Mouse (Mus musculus) stomach, embryonic 16.5 days (tissue): ENCODE measurements around the gene Cnpy2. TPM values are rescaled to one million over a fixed set of nuclear protein-coding genes. Genes with fewer than 3 reads are reported as not detected.

ENCODE experiments used
- ATAC-seq: fragments of 200-750 bp; cut with Nextera tagmentation; 2 replicates; pipeline ENCODE4 v1.8.0; 2017; ENCODE audit warnings: moderate number of reproducible peaks, moderate TSS enrichment; ENCODE audit not compliant: insufficient read depth, low FRiP score
- H3K27ac ChIP-seq: fragments of 300-500 bp; sonication (generic); 2 replicates; pipeline ENCODE4 v1.5.1; 2014; ENCODE audit warnings: low read length
- H3K27me3 ChIP-seq: fragments of 300-500 bp; sonication (generic); 2 replicates; pipeline ENCODE4 v1.6.1; 2014; ENCODE audit warnings: low read length, control low read depth, mixed read lengths; ENCODE audit not compliant: control insufficient read depth, insufficient read depth
- H3K36me3 ChIP-seq: fragments of 300-500 bp; sonication (generic); 2 replicates; pipeline ENCODE4 v1.6.1; 2014; ENCODE audit warnings: low read length; ENCODE audit not compliant: control insufficient read depth, insufficient read depth
- H3K4me1 ChIP-seq: fragments of 300-500 bp; sonication (generic); 2 replicates; pipeline ENCODE4 v1.6.1; 2014; ENCODE audit warnings: low read length, control low read depth, mixed read lengths; ENCODE audit not compliant: control insufficient read depth, insufficient read depth
- H3K4me2 ChIP-seq: fragments of 300-500 bp; sonication (generic); 2 replicates; pipeline ENCODE4 v1.6.1; 2014; ENCODE audit warnings: low read depth, low read length, mixed read lengths
- H3K4me3 ChIP-seq: fragments of 300-500 bp; sonication (generic); replicated peaks from 2 replicates; pipeline ENCODE4 v1.5.1; 2014; ENCODE audit warnings: mild to moderate bottlenecking, low read length
- H3K9ac ChIP-seq: fragments of 300-500 bp; sonication (generic); 2 replicates; pipeline ENCODE4 v1.6.1; 2014; ENCODE audit warnings: low read length
- H3K9me3 ChIP-seq: fragments of 300-500 bp; sonication (generic); replicated peaks from 2 replicates; pipeline ENCODE4 v1.6.1; 2016; ENCODE audit warnings: low read length, control low read depth; ENCODE audit not compliant: control insufficient read depth
- WGBS: fragments of 180-500 bp; shearing (Covaris S2); extraction: QIAGEN DNeasy Blood & Tissue Kit; methylation state at CpG from one replicate; pipeline ENCODE4 v1.1.7; 2014; 5-methylcytosine and 5-hydroxymethylcytosine counted together
- polyA plus RNA-seq: library from polyadenylated mRNA; unstranded; fragments of >200 nt; fragmentation: Nextera tagmentation; extraction: Ambion mirVana; gene quantifications from 2 replicates; pipeline ENCODE4 v1.2.1, GENCODE M21; 2015

Cnpy2 gene
- polyA plus RNA-seq, 1 experiment from 2014 or later, result 310 TPM

DNA sequence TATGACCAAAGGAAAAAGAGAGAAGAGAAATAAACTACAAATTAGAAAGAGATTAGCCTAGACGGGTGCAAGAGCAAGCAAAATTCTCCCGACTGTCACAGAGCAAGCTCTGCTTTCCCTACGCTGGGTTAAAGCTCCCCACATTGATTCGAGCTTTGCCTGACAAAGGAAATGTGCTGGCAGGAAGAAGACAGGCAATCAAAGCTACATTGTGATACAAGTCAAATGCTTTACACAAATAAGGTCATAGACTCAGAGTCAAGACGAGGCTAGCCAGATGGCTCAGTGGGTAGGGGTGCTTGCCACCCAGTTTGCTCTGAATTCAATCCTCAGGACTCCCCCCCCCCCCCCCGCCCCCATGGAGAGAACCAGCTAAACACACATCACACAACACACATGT, 47.8 kb downstream of the Cnpy2 start:
- no peaks in the 10 kb centered on the region for H3K27me3 ChIP-seq

DNA sequence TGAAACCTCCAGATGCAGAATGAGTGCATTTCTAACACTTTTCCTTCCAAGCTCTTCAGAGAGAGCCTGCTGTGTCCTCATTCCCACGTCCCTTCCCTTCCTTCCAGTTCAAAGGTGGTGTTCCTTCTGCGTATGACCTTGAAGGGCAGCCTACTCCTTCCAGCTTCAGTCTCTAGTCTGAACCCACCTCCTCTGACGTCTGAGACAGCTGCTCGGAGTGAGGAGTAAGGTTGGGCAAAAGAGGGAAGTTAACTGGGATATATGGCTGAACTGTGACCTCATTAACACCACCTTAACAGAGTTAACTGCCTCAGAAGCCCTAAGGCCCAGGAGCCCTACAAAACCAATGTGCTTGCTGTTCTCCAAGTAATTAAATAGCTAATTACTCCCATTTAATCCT, 48.3 kb downstream of the Cnpy2 start:
- Histone ChIP-seq H3K4me3 (no peak overlapping the region), H3K36me3 (no peaks in the 10 kb centered on the region), H3K27ac (no peak overlapping the region), H3K4me1 (peaks cover 3% of the 10 kb centered on the region), H3K9ac (no peak overlapping the region), H3K9me3 (no peaks in the 10 kb centered on the region), H3K27me3 (no peaks in the 10 kb centered on the region), H3K4me2 (no peak overlapping the region)
- ATAC-seq, result no peak
- WGBS, result 46% methylated on average over 4 of the region's 4 CpGs

More for the DNA sequence above, 47.8 kb downstream of the Cnpy2 start:
- Histone ChIP-seq H3K9ac (no peak overlapping the region), H3K4me2 (no peak overlapping the region), H3K27ac (no peak overlapping the region), H3K4me3 (no peak overlapping the region), H3K36me3 (no peaks in the 10 kb centered on the region), H3K9me3 (no peaks in the 10 kb centered on the region), H3K4me1 (peaks cover 3% of the 10 kb centered on the region)
- ATAC-seq, result no peak
- WGBS, result 64% methylated on average over 5 of the region's 6 CpGs

DNA sequence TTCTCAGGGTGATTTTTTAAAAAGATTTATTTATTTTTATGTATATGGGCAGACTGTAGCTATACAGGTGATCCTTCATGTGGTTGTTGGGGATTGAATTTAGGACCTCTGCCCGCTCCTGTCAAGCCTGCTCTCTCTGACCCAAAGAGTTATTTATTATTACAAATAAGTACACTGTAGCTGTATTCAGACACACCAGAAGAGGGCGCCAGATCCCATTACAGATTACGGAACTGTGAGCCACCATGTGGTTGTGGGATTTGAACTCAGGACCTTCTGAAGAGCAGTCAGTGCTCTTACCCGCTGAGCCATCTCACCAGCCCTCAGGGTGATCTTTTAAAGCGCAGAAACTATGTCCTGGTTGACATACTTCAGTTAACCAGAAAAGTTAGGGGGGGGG, 49.9 kb downstream of the Cnpy2 start:
- H3K27ac ChIP-seq, result no peak overlapping the region

DNA sequence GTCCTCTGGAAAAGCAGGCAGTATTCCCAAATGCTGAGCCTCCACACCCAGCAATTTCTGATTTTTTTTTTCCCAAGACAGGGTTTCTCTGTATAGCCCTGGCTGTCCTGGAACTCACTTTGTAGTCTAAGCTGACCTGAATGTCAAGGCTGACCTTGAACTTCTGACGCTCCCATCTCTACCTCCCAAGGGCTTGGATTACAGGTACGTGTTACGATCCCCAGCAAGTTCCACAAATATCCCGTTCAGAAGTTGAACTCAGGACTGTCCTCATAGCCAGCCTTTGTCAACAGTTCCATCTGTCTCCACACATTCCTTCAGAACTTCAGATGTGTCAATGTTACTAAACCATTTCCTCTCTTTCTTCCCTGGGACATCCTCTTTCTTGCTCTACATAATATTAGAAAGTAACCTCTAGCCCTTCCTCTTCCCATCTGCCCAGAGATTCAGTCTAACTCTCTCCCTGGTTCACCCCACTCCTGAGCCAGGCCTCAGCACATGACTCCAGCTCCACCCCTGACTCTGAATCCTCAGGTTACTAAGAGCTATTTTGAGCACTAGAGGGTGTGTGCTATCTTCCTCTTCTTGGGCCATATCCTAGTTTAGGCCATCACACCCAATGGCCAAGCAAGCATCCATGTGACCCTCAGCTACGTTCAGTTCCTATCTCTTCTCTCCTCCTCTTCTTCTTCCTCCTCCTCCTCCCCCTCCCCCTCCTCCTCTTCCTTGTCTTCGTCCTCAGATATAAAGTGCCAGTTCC, 50.9 kb downstream of the Cnpy2 start:
- Histone ChIP-seq H3K27ac (no peak overlapping the region), H3K36me3 (no peaks in the 10 kb centered on the region), H3K4me3 (no peak overlapping the region), H3K4me1 (peaks cover 7% of the 10 kb centered on the region), H3K27me3 (no peaks in the 10 kb centered on the region), H3K9me3 (no peaks in the 10 kb centered on the region), H3K4me2 (no peak overlapping the region), H3K9ac (no peak overlapping the region)
- 68% methylated on average over 6 of the region's 6 CpGs for WGBS
- no peak for ATAC-seq

More for the DNA sequence above, 49.9 kb downstream of the Cnpy2 start:
- Histone ChIP-seq H3K9me3 (no peaks in the 10 kb centered on the region), H3K9ac (no peak overlapping the region), H3K27me3 (no peaks in the 10 kb centered on the region), H3K36me3 (no peaks in the 10 kb centered on the region), H3K4me2 (no peak overlapping the region), H3K4me3 (no peak overlapping the region), H3K4me1 (peaks cover 6% of the 10 kb centered on the region)
- no peak for ATAC-seq
- 78% methylated on average over 5 of the region's 5 CpGs for whole genome bisulfite sequencing

DNA sequence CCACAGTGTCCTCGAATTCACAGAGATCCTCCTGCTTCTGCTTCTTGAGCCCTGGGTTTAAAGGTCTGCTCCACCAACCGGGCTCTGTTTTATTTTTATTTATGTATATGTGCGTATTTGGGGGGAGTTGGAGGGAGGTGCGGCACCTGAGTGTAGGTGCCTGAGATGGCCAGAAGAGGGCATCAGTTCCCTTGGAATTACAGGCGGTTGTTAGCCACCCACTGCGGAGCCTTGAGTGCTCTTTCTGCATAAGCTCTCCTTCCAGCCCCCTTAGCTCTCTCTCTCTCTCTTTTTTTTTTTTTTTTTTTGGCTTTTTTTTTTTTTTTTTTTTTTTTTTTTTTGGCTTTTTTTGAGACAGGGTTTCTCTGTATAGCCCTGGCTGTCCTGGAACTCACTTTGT, 52.1 kb downstream of the Cnpy2 start:
- Histone ChIP-seq H3K27me3 (no peaks in the 10 kb centered on the region), H3K4me2 (no peak overlapping the region), H3K36me3 (peaks cover 2% of the 10 kb centered on the region; the same call in 1 of the 2 replicates), H3K4me1 (peaks cover 16% of the 10 kb centered on the region), H3K9me3 (no peaks in the 10 kb centered on the region), H3K9ac (no peak overlapping the region), H3K4me3 (no peak overlapping the region), H3K27ac (no peak overlapping the region)
- ATAC-seq, result no peak
- 75% methylated on average over 6 of the region's 6 CpGs for WGBS

DNA sequence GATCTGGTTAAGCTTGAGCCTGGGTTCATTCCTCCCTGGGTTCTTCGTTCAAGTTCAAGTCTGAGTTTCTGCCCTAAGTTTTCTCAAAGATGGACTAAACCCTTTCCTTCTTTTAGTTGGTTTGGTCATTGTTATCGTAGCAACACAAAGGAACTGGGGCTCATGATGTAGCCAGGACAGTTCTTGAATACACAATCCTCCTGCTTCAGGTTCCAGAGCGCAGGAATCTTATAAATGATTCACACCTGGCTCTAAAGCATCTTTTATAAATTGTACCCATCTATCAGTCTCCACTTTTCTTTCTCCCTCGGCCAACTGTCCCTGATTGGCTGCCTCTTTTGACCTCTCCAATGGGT, 53.8 kb downstream of the Cnpy2 start:
- peak overlapping the region; percentile 95; the same call in 1 of the 2 replicates for H3K9ac ChIP-seq

DNA sequence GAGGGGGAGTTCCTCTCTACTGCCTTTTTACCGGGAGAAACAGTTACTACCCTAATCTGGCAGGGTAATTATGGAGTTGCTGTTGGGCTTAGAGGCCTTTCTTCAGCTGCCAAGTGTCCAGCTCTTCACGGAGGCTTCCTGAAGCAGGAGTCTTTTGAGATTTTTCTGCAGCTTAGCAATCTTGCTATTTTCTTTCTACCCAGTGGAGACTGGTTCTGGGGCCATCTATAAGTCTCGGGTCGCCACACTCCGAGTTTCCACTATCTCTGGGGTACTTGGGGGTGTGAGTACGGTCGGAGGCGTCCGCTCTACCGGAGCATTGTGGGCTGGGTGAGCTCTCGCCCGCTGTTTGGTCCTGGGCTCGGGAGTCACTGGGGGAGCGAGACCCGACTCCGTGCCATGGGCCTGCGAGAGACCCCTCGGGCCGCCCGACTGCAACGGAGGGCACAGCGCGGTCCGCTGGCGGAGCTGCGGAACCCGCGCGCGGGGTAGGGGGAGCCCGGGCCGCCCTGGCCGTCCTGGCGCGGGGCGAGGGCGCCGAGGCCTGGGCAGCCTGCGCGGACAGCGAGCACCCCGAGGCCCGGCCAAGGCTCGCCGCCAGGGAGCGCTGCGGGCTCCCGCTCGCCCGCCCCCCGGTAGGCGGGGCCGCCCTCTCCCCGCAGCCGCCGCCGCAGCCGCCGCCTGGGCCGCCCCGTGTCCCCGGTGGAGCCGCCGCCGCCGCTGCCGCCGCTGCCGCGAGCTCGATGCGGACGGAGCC, 54.4 kb downstream of the Cnpy2 start, which contains the start of gene Ankrd52:
Ankrd52 (plus strand) TSS at position 661 of the 757 bp plus-strand sequence.
- peak; percentile 94 for ATAC-seq
- Histone ChIP-seq H3K36me3 (peaks cover 14% of the 10 kb centered on the region), H3K27me3 (no peaks in the 10 kb centered on the region), H3K4me1 (peaks cover 16% of the 10 kb centered on the region), H3K4me2 (peak within 1 kb of the TSS; percentile 90), H3K4me3 (peak within 1 kb of the TSS; percentile 90), H3K9me3 (no peaks in the 10 kb centered on the region), H3K27ac (peak within 1 kb of the TSS; percentile 88), H3K9ac (peak within 1 kb of the TSS; percentile 95)
- under 1% methylated on average over 60 of the region's 73 CpGs for WGBS

More for the DNA sequence above, 53.8 kb downstream of the Cnpy2 start:
- Histone ChIP-seq H3K9me3 (no peaks in the 10 kb centered on the region), H3K4me3 (peak overlapping the region; percentile 90), H3K36me3 (peaks cover 14% of the 10 kb centered on the region), H3K27me3 (no peaks in the 10 kb centered on the region), H3K27ac (peak overlapping the region; percentile 88), H3K4me2 (peak overlapping the region; percentile 63), H3K4me1 (peaks cover 16% of the 10 kb centered on the region)
- ATAC-seq, result no peak
- WGBS, result 42% methylated on average over 4 of the region's 4 CpGs
